ENCODE assay signal across 8 mouse cellular contexts in the genomic region with DNA sequence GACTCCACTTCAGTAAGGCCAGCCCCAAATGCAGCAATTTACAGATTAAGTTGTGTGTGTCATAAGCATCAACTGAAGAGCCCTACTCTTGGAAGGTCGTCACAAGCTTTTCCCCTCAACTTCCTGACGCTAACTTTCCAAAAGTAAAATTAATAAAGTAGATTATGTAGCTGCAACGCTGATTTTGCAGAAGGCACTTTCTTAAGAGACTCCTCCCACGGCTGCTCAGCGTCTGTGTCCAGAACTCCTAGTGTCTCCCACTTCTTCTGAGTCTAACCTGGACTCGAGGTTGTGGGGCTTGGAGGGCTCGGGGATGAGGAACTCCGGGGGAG. TPM values are rescaled to one million over a fixed set of nuclear protein-coding genes. Genes with fewer than 3 reads are reported as not detected.
DNase-seq lines count a peak whose midpoint lies in the region; ATAC-seq and TF ChIP-seq lines count a peak whose summit lies in the region.

No protein-coding gene starts in this region.

- peak overlapping the region; percentile 95 for H3K9ac ChIP-seq in lung, embryonic 16.5 days (ENCODE audit: low read length)
- H3K9ac ChIP-seq in intestine, postnatal 0 days (ENCODE audit: low read depth, low read length): peak overlapping the region; percentile 96
- peak overlapping the region; percentile 97 for H3K9ac ChIP-seq in neural tube, embryonic 15.5 days (replicated peaks)

- peak overlapping the region; percentile 89 for H3K4me3 ChIP-seq in lung, embryonic 16.5 days (ENCODE audit: low read length)
- peak overlapping the region; percentile 97 for H3K4me3 ChIP-seq in intestine, postnatal 0 days (ENCODE audit: low read depth, low read length)
- H3K4me3 ChIP-seq in neural tube, embryonic 15.5 days (replicated peaks): peak overlapping the region; percentile 92

- TF ChIP-seq CTCF in intestine, postnatal 0 days (IDR thresholded peaks at IDR 0.05; ENCODE audit: low read depth): no peak

- H3K4me1 ChIP-seq in lung, embryonic 16.5 days (replicated peaks; ENCODE audit: control insufficient read depth, insufficient read depth, low read length): peaks cover 8% of the 10 kb centered on the region
- H3K4me1 ChIP-seq in intestine, postnatal 0 days (replicated peaks; ENCODE audit: control insufficient read depth, insufficient read depth, low read length): peaks cover 9% of the 10 kb centered on the region; the same call in 1 of the 2 replicates
- H3K4me1 ChIP-seq in neural tube, embryonic 15.5 days: peaks cover 17% of the 10 kb centered on the region

- no peaks in the 10 kb centered on the region for H3K27me3 ChIP-seq in lung, embryonic 16.5 days (ENCODE audit: control insufficient read depth, insufficient read depth, low read depth, low read length)
- no peaks in the 10 kb centered on the region for H3K27me3 ChIP-seq in intestine, postnatal 0 days (replicated peaks; ENCODE audit: control insufficient read depth, insufficient read depth, low read length)
- no peaks in the 10 kb centered on the region for H3K27me3 ChIP-seq in neural tube, embryonic 15.5 days (replicated peaks)

- H3K36me3 ChIP-seq in lung, embryonic 16.5 days (ENCODE audit: control insufficient read depth, insufficient read depth, low read length): no peaks in the 10 kb centered on the region
- no peaks in the 10 kb centered on the region for H3K36me3 ChIP-seq in intestine, postnatal 0 days (ENCODE audit: control insufficient read depth, insufficient read depth)
- H3K36me3 ChIP-seq in neural tube, embryonic 15.5 days: no peaks in the 10 kb centered on the region

- H3K9me3 ChIP-seq in lung, embryonic 16.5 days (ENCODE audit: control insufficient read depth, low read length): no peaks in the 10 kb centered on the region
- H3K9me3 ChIP-seq in intestine, postnatal 0 days (ENCODE audit: control insufficient read depth): no peaks in the 10 kb centered on the region
- no peaks in the 10 kb centered on the region for H3K9me3 ChIP-seq in neural tube, embryonic 15.5 days (replicated peaks)

- peak overlapping the region; percentile 96 for H3K27ac ChIP-seq in lung, embryonic 16.5 days (ENCODE audit: low read length)
- peak overlapping the region; percentile 97 for H3K27ac ChIP-seq in intestine, postnatal 0 days (ENCODE audit: low read depth, low read length)
- peak overlapping the region; percentile 91 for H3K27ac ChIP-seq in neural tube, embryonic 15.5 days (replicated peaks)

- H3K4me2 ChIP-seq in lung, embryonic 16.5 days (ENCODE audit: low read depth, low read length): peak overlapping the region; percentile 93
- H3K4me2 ChIP-seq in intestine, postnatal 0 days (replicated peaks; ENCODE audit: low read depth): peak overlapping the region; percentile 72
- peak overlapping the region; percentile 91 for H3K4me2 ChIP-seq in neural tube, embryonic 15.5 days

- no peak for DNase-seq in cerebellum, adult 11 months
- DNase-seq in lung, adult 18-20 months: no peak
- DNase-seq in urinary bladder, postnatal 14 days (ENCODE audit: low spot score): no peak
- DNase-seq in spleen, adult 18-20 months: no peak

- under 1% methylated on average over 8 of the region's 8 CpGs for WGBS in lung, embryonic 16.5 days
- WGBS in intestine, postnatal 0 days: 0% methylated on average over 8 of the region's 8 CpGs
- 1% methylated on average over 8 of the region's 8 CpGs for WGBS in neural tube, embryonic 15.5 days

- 0 out of 2 replicates have a peak, but pooled peaks have one; percentile 1 for ATAC-seq in cerebellum, adult (ENCODE audit: insufficient number of reproducible peaks, low FRiP score, low TSS enrichment)
- no peak for ATAC-seq in lung, embryonic 16.5 days (ENCODE audit: low read depth)
- ATAC-seq in intestine, postnatal 0 days: no peak
- ATAC-seq in neural tube, embryonic 15.5 days (ENCODE audit: low FRiP score): no peak

RNA-seq across cellular contexts. Expression of a gene that starts 1.5 kb away (rescaled TPM):
- 9.6 and 11.2 TPM in 2 replicates for polyA plus RNA-seq in lung, embryonic 16.5 days (2015; fragmentation: Nextera tagmentation; extraction: Ambion mirVana)
- polyA plus RNA-seq in intestine, postnatal 0 days (2015; fragmentation: Nextera tagmentation; extraction: Ambion mirVana): 20.2 and 22.4 TPM in 2 replicates
- 11.7 and 15.0 TPM in 2 replicates for polyA plus RNA-seq in neural tube, embryonic 15.5 days (2015; fragmentation: Nextera tagmentation; extraction: Ambion mirVana)
